Mouse (Mus musculus): Measurements from ENCODE around the gene Gm21366. TPM values are rescaled to one million over a fixed set of nuclear protein-coding genes. Genes with fewer than 3 reads are reported as not detected.

Gm21366 gene
- not detected in 2 replicates for polyA plus RNA-seq (2015; fragmentation: Nextera tagmentation; extraction: Ambion mirVana)

GRCm38 (mm10) chrY:22861156-22861555 lies at the start of gene Gm21366:
Gene Gm21366, minus strand, starts transcription at chrY:22861256.

Data from spleen, postnatal 0 days (tissue).